In genomic region chr10:70540456-70541195, GRCm38 (mm10) we compare ENCODE assay signal across 9 mouse cellular contexts.
DNase-seq lines count a peak whose midpoint lies in the region; ATAC-seq lines count a peak whose summit lies in the region.
"Had no signal": no experiment of that assay in that cellular context is flagged by ENCODE, and none has a peak within 500 bp of the region (broad histone marks: within the 10 kb centered on the region; RNA-seq: fewer than 3 reads in every experiment).

No protein-coding gene starts in this region.

- DNase-seq in hindbrain, embryonic 11.5 days (ENCODE audit: low spot score): peak; percentile 51
- DNase-seq in testis, postnatal 10 days (ENCODE audit: low spot score): peak; percentile 51
- no peak for DNase-seq in testis, postnatal 14 days (ENCODE audit: low spot score)
- peak; percentile 75 for DNase-seq in embryonic facial prominence, embryonic 11.5 days (ENCODE audit: low spot score)
- no peak for DNase-seq in thymus, postnatal 14 days
- DNase-seq in spleen, postnatal 36 days (ENCODE audit: low spot score in 2 of 2): no peak
- no peak for DNase-seq in thymus, postnatal 4 days

- no peaks in the 10 kb centered on the region for H3K4me1 ChIP-seq in hindbrain, embryonic 11.5 days (replicated peaks; ENCODE audit: control insufficient read depth, insufficient read depth, low read length)
- no peaks in the 10 kb centered on the region for H3K4me1 ChIP-seq in hindbrain, embryonic 12.5 days
- H3K4me1 ChIP-seq in embryonic facial prominence, embryonic 11.5 days (ENCODE audit: control insufficient read depth, insufficient read depth, low read length): no peaks in the 10 kb centered on the region
- H3K4me1 ChIP-seq: limb, embryonic 13.5 days had no signal

- H3K4me2 ChIP-seq in hindbrain, embryonic 11.5 days (replicated peaks; ENCODE audit: low read depth, low read length): no peak overlapping the region
- no peak overlapping the region for H3K4me2 ChIP-seq in hindbrain, embryonic 12.5 days (replicated peaks)
- H3K4me2 ChIP-seq in embryonic facial prominence, embryonic 11.5 days (ENCODE audit: low read depth, low read length): no peak overlapping the region
- H3K4me2 ChIP-seq: limb, embryonic 13.5 days had no signal

- no peaks in the 10 kb centered on the region for H3K9me3 ChIP-seq in hindbrain, embryonic 11.5 days (ENCODE audit: control insufficient read depth, low read length)
- no peaks in the 10 kb centered on the region for H3K9me3 ChIP-seq in hindbrain, embryonic 12.5 days (replicated peaks)
- no peaks in the 10 kb centered on the region for H3K9me3 ChIP-seq in embryonic facial prominence, embryonic 11.5 days (replicated peaks; ENCODE audit: control insufficient read depth, low read length)
- H3K9me3 ChIP-seq: limb, embryonic 13.5 days had no signal

- H3K9ac ChIP-seq in hindbrain, embryonic 11.5 days (ENCODE audit: low read depth, low read length): no peak overlapping the region
- H3K9ac ChIP-seq in hindbrain, embryonic 12.5 days: no peak overlapping the region
- no peak overlapping the region for H3K9ac ChIP-seq in embryonic facial prominence, embryonic 11.5 days (replicated peaks; ENCODE audit: low read length)
- H3K9ac ChIP-seq: limb, embryonic 13.5 days had no signal

- no peak for ATAC-seq in hindbrain, embryonic 11.5 days (ENCODE audit: low FRiP score)
- no peak for ATAC-seq in hindbrain, embryonic 12.5 days (ENCODE audit: low FRiP score)
- ATAC-seq in embryonic facial prominence, embryonic 11.5 days (replicated peaks; ENCODE audit: insufficient number of reproducible peaks, low FRiP score, low TSS enrichment, low read depth): no peak

- H3K27ac ChIP-seq in hindbrain, embryonic 11.5 days (ENCODE audit: low read depth, low read length): no peak overlapping the region
- no peak overlapping the region for H3K27ac ChIP-seq in hindbrain, embryonic 12.5 days
- no peak overlapping the region for H3K27ac ChIP-seq in embryonic facial prominence, embryonic 11.5 days (replicated peaks; ENCODE audit: low read depth, low read length)
- H3K27ac ChIP-seq: limb, embryonic 13.5 days had no signal

- no peaks in the 10 kb centered on the region for H3K27me3 ChIP-seq in hindbrain, embryonic 11.5 days (ENCODE audit: control insufficient read depth, insufficient read depth, low read length)
- H3K27me3 ChIP-seq in hindbrain, embryonic 12.5 days: no peaks in the 10 kb centered on the region
- no peaks in the 10 kb centered on the region for H3K27me3 ChIP-seq in embryonic facial prominence, embryonic 11.5 days (ENCODE audit: control insufficient read depth, insufficient read depth, low read length)
- H3K27me3 ChIP-seq: limb, embryonic 13.5 days had no signal

- peaks cover 2% of the 10 kb centered on the region for H3K36me3 ChIP-seq in hindbrain, embryonic 11.5 days (ENCODE audit: control insufficient read depth, insufficient read depth, low read length)
- peaks cover 57% of the 10 kb centered on the region for H3K36me3 ChIP-seq in hindbrain, embryonic 12.5 days
- H3K36me3 ChIP-seq in embryonic facial prominence, embryonic 11.5 days (replicated peaks; ENCODE audit: control insufficient read depth, insufficient read depth, low read depth, low read length): no peaks in the 10 kb centered on the region

- H3K4me3 ChIP-seq in hindbrain, embryonic 11.5 days (ENCODE audit: low read depth, low read length): no peak overlapping the region
- no peak overlapping the region for H3K4me3 ChIP-seq in hindbrain, embryonic 12.5 days
- H3K4me3 ChIP-seq in embryonic facial prominence, embryonic 11.5 days (ENCODE audit: low read depth, low read length): no peak overlapping the region
- H3K4me3 ChIP-seq: limb, embryonic 13.5 days had no signal

- 85% methylated on average over 9 of the region's 9 CpGs for WGBS in hindbrain, embryonic 11.5 days
- 84% methylated on average over 9 of the region's 9 CpGs for WGBS in hindbrain, embryonic 12.5 days
- 80% methylated on average over 9 of the region's 9 CpGs for WGBS in embryonic facial prominence, embryonic 11.5 days

Comparison
In these comparisons a context has a peak if more than half of its experiments do, and no peak if none do; other contexts are left out.
1. DNase-seq: peak in hindbrain, embryonic 11.5 days (single experiment), testis, postnatal 10 days (single experiment) and embryonic facial prominence, embryonic 11.5 days (single experiment); none in testis, postnatal 14 days (single experiment), thymus, postnatal 14 days (single experiment), spleen, postnatal 36 days (0 of 2) and thymus, postnatal 4 days (single experiment).